Mouse (Mus musculus): ENCODE measurements around the gene Tmprss7. TPM values are rescaled to one million over a fixed set of nuclear protein-coding genes. Genes with fewer than 3 reads are reported as not detected.

Tmprss7 gene
- total and polyA plus RNA-seq, 2 experiments: under 0.01 to 0.04 TPM

- Histone ChIP-seq H3K4me3 (ENCODE audit: insufficient read depth, low read depth, low read length) (no peak within 1 kb of the TSS), H3K27ac (replicated peaks; ENCODE audit: insufficient read depth, low read depth, low read length) (peak within 1 kb of the TSS; percentile 69), H3K27me3 (ENCODE audit: control insufficient read depth, insufficient read depth, low read length) (no peaks in the 10 kb centered on the region), H3K36me3 (ENCODE audit: control insufficient read depth, insufficient read depth, low read length) (no peaks in the 10 kb centered on the region), H3K4me1 (ENCODE audit: control insufficient read depth, insufficient read depth, low read length) (peaks cover 9% of the 10 kb centered on the region), H3K9ac (ENCODE audit: low read depth, low read length) (no peak within 1 kb of the TSS), H3K79me2 (ENCODE audit: control insufficient read depth, insufficient read depth, low read length) (no peaks in the 10 kb centered on the region)
- 76% methylated on average over 4 of the region's 4 CpGs for WGBS
- DNase-seq (ENCODE audit: extremely low read depth, low read depth, low spot score): no peak
- no peak for TF ChIP-seq CTCF (IDR thresholded peaks at IDR 0.05; ENCODE audit: low read depth, low read length)
- no peak for TF ChIP-seq POLR2A (IDR thresholded peaks at IDR 0.05; ENCODE audit: extremely low read depth, insufficient read depth, low read length)
Measured at GRCm38 (mm10) chr16:45610267-45610666, 83.2 kb downstream of the Tmprss7 start, which contains the start of gene Gcsam. Gene Gcsam (plus strand): TSS chr16:45610380.

GRCm38 (mm10) chr16:45609300-45609699, 84.2 kb downstream of the Tmprss7 start:
- WGBS: 72% methylated on average over 3 of the region's 3 CpGs
- H3K27me3 ChIP-seq (ENCODE audit: control insufficient read depth, insufficient read depth, low read length): no peaks in the 10 kb centered on the region

GRCm38 (mm10) chr16:45608481-45608954, 84.9 kb downstream of the Tmprss7 start:
- peak; percentile 62 for TF ChIP-seq CTCF (IDR thresholded peaks at IDR 0.05; ENCODE audit: low read depth, low read length)
- TF ChIP-seq POLR2A (IDR thresholded peaks at IDR 0.05; ENCODE audit: extremely low read depth, insufficient read depth, low read length): no peak
- peaks cover 9% of the 10 kb centered on the region for H3K4me1 ChIP-seq (ENCODE audit: control insufficient read depth, insufficient read depth, low read length)
- 8% methylated on average over 4 of the region's 4 CpGs for WGBS
- no peaks in the 10 kb centered on the region for H3K27me3 ChIP-seq (ENCODE audit: control insufficient read depth, insufficient read depth, low read length)
- no peak overlapping the region for H3K9ac ChIP-seq (ENCODE audit: low read depth, low read length)
- H3K27ac ChIP-seq (replicated peaks; ENCODE audit: insufficient read depth, low read depth, low read length): peak overlapping the region; percentile 69
- H3K4me3 ChIP-seq (ENCODE audit: insufficient read depth, low read depth, low read length): no peak overlapping the region
- no peaks in the 10 kb centered on the region for H3K36me3 ChIP-seq (ENCODE audit: control insufficient read depth, insufficient read depth, low read length)
- no peaks in the 10 kb centered on the region for H3K79me2 ChIP-seq (ENCODE audit: control insufficient read depth, insufficient read depth, low read length)
- peak; percentile 96 for DNase-seq (ENCODE audit: extremely low read depth, low read depth, low spot score)

More at GRCm38 (mm10) chr16:45609300-45609699, 84.2 kb downstream of the Tmprss7 start:
- peak; percentile 55 for DNase-seq (ENCODE audit: extremely low read depth, low read depth, low spot score)
- Histone ChIP-seq H3K4me1 (ENCODE audit: control insufficient read depth, insufficient read depth, low read length) (peaks cover 9% of the 10 kb centered on the region), H3K79me2 (ENCODE audit: control insufficient read depth, insufficient read depth, low read length) (no peaks in the 10 kb centered on the region), H3K27ac (replicated peaks; ENCODE audit: insufficient read depth, low read depth, low read length) (peak overlapping the region; percentile 69), H3K4me3 (ENCODE audit: insufficient read depth, low read depth, low read length) (no peak overlapping the region), H3K36me3 (ENCODE audit: control insufficient read depth, insufficient read depth, low read length) (no peaks in the 10 kb centered on the region), H3K9ac (ENCODE audit: low read depth, low read length) (no peak overlapping the region)
- TF ChIP-seq CTCF (IDR thresholded peaks at IDR 0.05; ENCODE audit: low read depth, low read length) (peak; percentile 26; the same call in 1 of the 2 replicates), POLR2A (IDR thresholded peaks at IDR 0.05; ENCODE audit: extremely low read depth, insufficient read depth, low read length) (no peak)

Other genes with a start within 250 kb of the Tmprss7 start
- gene Gm609, start 200.7 kb downstream of the Tmprss7 start, total RNA-seq (2014; rRNA removed): 0.46 and 0.74 TPM in 2 replicates
- gene Gm609, start 200.7 kb downstream of the Tmprss7 start, polyA plus RNA-seq (2012; rRNA removed): 0.04 and 0.07 TPM in 2 replicates
- gene Gm17783, start 161.6 kb downstream of the Tmprss7 start, total RNA-seq (2014; rRNA removed): not detected in 2 replicates
- not detected in 2 replicates for gene Gm17783, start 161.6 kb downstream of the Tmprss7 start, polyA plus RNA-seq (2012; rRNA removed)
- gene Slc9c1, start 158.3 kb downstream of the Tmprss7 start, total RNA-seq (2014; rRNA removed): not detected in 2 replicates
- gene Slc9c1, start 158.3 kb downstream of the Tmprss7 start, polyA plus RNA-seq (2012; rRNA removed): not detected in 2 replicates
- gene Gcsam, start 83.3 kb downstream of the Tmprss7 start, total RNA-seq (2014; rRNA removed): 0.09 and 0.20 TPM in 2 replicates
- gene Gcsam, start 83.3 kb downstream of the Tmprss7 start, polyA plus RNA-seq (2012; rRNA removed): 0.05 and 0.15 TPM in 2 replicates
- 0.13 and 0.18 TPM in 2 replicates for gene BC016579, start 39.6 kb downstream of the Tmprss7 start, total RNA-seq (2014; rRNA removed)
- gene BC016579, start 39.6 kb downstream of the Tmprss7 start, polyA plus RNA-seq (2012; rRNA removed): 0.04 TPM in 1 of 2 replicates, not detected in the other
- 0.54 and 0.55 TPM in 2 replicates for gene Tagln3, start 30.9 kb upstream of the Tmprss7 start, total RNA-seq (2014; rRNA removed)
- gene Tagln3, start 30.9 kb upstream of the Tmprss7 start, polyA plus RNA-seq (2012; rRNA removed): 0.09 and 0.43 TPM in 2 replicates
- gene Abhd10, start 49.3 kb upstream of the Tmprss7 start, total RNA-seq (2014; rRNA removed): 4.6 and 7.2 TPM in 2 replicates
- 2.5 and 5.1 TPM in 2 replicates for gene Abhd10, start 49.3 kb upstream of the Tmprss7 start, polyA plus RNA-seq (2012; rRNA removed)

Measured in liver, adult 2 months (tissue).